Mouse (Mus musculus) embryonic fibroblast, embryonic 13.5 days (primary cell): ENCODE results near the gene Col4a4. TPM values are rescaled to one million over a fixed set of nuclear protein-coding genes. Genes with fewer than 3 reads are reported as not detected.

ENCODE experiments used
- H3K27ac ChIP-seq: 2 replicates; pipeline ENCODE4 v1.5.1; 2012; ENCODE audit warnings: low read length, control low read depth, inconsistent platforms; ENCODE audit not compliant: insufficient read depth
- H3K4me1 ChIP-seq: 2 replicates; pipeline ENCODE4 v1.6.1; 2011; ENCODE audit warnings: low read length; ENCODE audit not compliant: control insufficient read depth, insufficient read depth
- H3K4me3 ChIP-seq: 2 replicates; pipeline ENCODE4 v1.5.1; 2011; ENCODE audit warnings: mild to moderate bottlenecking, control low read depth, low read length; ENCODE audit not compliant: insufficient read depth
- CTCF ChIP-seq: IDR thresholded peaks from 2 replicates; pipeline ENCODE4 v1.5.1; 2011; ENCODE audit warnings: mild to moderate bottlenecking, control low read depth, low read length, moderate library complexity, borderline replicate concordance; ENCODE audit not compliant: insufficient read depth
- POLR2A ChIP-seq: IDR thresholded peaks from 2 replicates; pipeline ENCODE4 v1.6.1; 2011; ENCODE audit warnings: low read depth, mild to moderate bottlenecking, control low read depth, low read length, moderate library complexity
- polyA plus RNA-seq: library from polyadenylated mRNA; stranded (reverse); fragments of >200 nt; gene quantifications from 2 replicates; pipeline ENCODE4 v1.2.4, GENCODE M21; 2011; ENCODE audit warnings: low read depth; ENCODE audit not compliant: missing spikeins, insufficient read length

Col4a4 gene
- polyA plus RNA-seq, 1 experiment: 0.09 TPM

DNA sequence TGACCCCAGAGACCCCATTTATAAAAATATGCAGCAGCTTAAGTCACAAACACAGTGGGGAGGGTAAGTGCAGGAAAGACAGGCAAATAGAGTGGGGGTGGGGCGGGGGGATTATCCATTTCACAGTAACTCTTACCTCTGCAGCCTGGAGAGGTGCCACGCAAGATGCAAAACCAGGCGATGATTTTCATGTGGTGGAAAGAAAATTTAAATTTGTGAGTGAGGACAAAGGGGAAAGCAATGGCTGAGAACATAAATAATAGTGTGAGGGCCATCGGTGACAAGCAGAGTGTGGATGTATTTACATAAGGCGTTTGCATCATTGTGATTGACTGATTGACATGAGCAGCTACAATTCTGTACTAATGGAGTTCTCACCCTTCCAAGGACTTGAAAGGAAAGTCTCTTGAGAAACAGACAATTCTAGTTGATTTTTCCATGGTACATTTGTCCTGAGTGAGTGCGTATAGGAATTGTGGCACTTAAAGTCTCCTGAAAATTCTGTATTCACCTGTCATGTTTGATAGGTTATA is 121.3 kb downstream of the Col4a4 start:
- H3K4me3 ChIP-seq: no peak overlapping the region
- no peaks in the 10 kb centered on the region for H3K4me1 ChIP-seq
- TF ChIP-seq POLR2A (no peak), CTCF (no peak)
- no peak overlapping the region for H3K27ac ChIP-seq

DNA sequence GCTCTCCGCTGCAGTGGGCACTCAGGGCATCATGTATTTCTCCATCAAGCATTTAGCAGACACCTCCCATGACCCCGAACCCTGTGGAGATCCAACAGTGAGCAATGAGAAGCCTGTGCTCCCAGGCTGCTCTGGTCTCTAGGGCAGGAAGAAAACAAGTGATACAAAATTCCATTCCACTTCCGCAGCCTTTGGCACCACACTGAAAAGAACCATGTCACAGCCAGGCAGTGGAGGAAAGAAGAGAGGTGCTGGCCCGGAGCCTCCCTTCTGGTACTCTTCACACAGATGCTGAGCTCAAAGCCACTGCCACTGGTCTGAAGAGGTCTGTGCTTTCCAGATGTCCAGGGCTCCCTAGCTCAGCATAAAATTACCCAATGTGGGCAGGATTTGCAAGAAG is 125.6 kb downstream of the Col4a4 start:
- Histone ChIP-seq H3K27ac (no peak overlapping the region), H3K4me3 (no peak overlapping the region), H3K4me1 (no peaks in the 10 kb centered on the region)
- TF ChIP-seq CTCF (no peak), POLR2A (no peak)

DNA sequence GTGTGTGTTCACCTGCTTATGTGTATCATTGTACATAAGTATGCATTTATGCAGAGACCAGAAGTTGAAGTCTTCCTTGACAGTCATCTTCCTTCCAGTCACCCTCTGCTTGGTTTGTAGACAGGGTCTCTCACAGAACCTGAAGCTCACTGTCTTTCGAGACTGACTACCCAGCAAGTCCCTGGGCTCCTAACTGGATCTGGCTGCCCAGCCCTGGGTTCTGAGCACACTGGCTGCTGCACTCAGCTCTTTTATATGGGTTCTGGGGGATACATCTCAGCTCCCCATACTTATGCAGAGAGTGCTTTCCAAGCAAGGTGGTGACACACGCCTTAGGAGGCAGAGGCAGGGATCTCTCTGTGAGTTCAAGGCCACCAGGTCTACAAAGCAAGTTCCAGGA is 126.7 kb downstream of the Col4a4 start:
- TF ChIP-seq CTCF (no peak), POLR2A (no peak)
- no peak overlapping the region for H3K27ac ChIP-seq
- H3K4me3 ChIP-seq: no peak overlapping the region
- H3K4me1 ChIP-seq: no peaks in the 10 kb centered on the region

DNA sequence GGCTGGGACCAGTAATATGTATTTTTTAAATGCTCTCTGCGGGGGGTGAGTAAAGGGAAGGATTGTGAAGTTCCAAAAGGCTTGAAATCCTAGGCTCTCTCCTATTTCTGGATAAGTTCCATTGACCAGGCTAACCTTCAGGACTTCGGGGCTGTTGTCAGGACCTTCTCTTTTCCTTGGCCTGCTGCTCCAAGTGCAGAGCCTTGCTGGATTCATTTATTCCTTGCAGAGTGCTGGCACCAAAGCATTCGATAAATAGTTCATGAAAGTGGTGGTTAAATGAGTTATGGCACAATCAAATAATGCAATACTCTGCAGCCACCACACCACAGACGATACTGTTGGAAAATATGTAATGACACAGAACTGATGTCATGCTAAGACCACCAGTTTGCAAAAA is 127.3 kb downstream of the Col4a4 start:
- TF ChIP-seq CTCF: no peak
- no peak for TF ChIP-seq POLR2A
- H3K4me3 ChIP-seq: no peak overlapping the region

DNA sequence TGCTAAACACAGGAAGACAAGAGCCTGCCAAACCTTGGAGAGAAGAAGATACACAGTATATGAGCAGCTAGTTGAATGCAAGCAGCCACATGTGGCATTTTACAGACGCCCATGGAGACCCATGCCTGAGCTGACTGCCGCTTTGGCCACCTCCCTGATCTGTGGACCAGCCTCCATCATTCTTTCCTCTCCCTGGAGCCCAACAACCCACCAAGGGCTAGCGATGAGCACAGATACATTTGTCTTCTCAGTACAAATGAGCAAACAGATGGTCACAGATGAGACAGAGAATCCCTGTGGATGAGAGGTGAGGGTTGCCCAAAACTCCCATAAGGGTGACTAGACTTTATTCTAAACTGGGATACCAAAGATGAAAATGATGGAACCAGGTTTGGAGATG is 132.6 kb downstream of the Col4a4 start:
- H3K4me3 ChIP-seq: no peak overlapping the region
- no peak overlapping the region for H3K27ac ChIP-seq
- no peaks in the 10 kb centered on the region for H3K4me1 ChIP-seq
- TF ChIP-seq POLR2A (no peak), CTCF (no peak)

More for the DNA sequence above, 127.3 kb downstream of the Col4a4 start:
- Histone ChIP-seq H3K4me1 (no peaks in the 10 kb centered on the region), H3K27ac (no peak overlapping the region)

DNA sequence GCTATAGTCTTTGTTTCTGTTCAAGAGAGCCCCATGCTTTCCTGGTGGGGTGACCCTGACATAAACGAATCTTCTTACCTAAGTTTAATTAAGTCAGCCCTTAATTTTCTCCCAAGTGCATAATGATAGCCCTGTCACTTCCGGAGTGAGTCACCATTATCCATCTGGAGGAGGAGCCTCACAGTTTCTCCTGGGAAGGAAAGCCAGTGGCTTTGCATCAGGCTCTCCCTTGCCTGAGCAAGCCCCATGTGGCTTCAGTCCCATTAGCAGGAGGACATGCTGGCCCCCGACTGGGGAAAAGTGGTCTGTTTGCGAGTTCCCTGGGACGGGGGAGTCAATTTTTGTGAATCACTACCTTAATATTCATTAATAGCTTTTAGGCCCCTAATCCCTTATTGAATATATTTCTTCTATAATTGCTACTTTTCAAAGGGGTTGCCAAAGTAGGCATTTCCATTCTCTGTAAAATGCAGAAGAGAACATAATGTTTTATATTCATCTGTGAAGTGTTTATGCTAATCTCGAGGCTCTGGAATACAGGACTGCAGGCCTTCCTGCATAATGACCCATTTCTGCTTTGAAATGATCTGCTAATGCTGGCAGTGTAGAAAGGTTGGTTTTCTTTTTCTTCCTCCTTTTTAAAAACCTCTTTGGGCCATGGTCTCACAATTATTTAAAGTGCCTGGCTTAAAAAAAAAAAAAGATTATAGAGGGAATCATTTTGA is 134.6 kb downstream of the Col4a4 start:
- no peak overlapping the region for H3K4me3 ChIP-seq
- TF ChIP-seq CTCF (no peak), POLR2A (no peak)
- H3K27ac ChIP-seq: no peak overlapping the region
- no peaks in the 10 kb centered on the region; the same call in 1 of the 2 replicates for H3K4me1 ChIP-seq

DNA sequence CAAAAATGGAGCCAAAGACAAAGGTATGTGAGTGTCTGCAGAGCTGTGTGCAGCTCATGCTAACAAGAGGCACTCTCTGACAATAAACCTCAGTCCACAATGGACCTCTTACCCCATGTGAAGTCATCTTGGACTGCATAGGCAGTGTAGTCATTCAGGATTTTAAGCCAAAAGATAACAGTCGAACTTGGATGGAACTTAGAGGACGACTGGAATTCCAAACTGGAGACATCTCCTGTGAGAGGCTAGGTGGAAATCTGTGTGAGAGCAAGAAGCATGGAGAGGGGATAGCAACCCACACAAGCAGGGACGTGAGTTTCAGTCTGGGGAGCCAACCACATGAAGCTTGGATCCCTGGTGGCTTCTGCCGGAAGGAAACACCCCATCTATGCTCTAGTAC is 136.8 kb downstream of the Col4a4 start:
- H3K4me3 ChIP-seq: no peak overlapping the region
- no peak for TF ChIP-seq POLR2A
- no peak for TF ChIP-seq CTCF
- no peaks in the 10 kb centered on the region; the same call in 1 of the 2 replicates for H3K4me1 ChIP-seq
- H3K27ac ChIP-seq: no peak overlapping the region

DNA sequence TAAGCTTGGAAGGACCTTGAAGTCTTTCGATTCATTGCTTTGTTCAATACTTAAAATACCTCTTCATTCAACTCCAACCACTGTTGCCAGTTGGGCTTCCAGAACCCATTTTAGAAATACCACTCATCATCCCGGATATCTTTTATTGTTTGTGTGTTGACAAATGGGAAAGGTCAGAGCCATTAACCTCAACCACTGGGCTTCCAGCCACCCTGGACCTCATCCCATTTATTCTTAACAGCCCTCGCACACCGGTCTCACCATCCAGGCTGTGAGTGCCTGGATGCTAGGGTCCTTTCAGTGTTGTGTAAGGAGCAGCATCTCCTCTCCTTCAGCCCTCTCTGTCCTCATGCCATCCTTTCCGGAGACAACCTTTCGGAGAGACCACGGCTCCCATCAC is 140.6 kb downstream of the Col4a4 start:
- H3K4me1 ChIP-seq: no peaks in the 10 kb centered on the region; the same call in 1 of the 2 replicates
- no peak for TF ChIP-seq POLR2A
- TF ChIP-seq CTCF: no peak
- H3K27ac ChIP-seq: no peak overlapping the region
- no peak overlapping the region for H3K4me3 ChIP-seq

DNA sequence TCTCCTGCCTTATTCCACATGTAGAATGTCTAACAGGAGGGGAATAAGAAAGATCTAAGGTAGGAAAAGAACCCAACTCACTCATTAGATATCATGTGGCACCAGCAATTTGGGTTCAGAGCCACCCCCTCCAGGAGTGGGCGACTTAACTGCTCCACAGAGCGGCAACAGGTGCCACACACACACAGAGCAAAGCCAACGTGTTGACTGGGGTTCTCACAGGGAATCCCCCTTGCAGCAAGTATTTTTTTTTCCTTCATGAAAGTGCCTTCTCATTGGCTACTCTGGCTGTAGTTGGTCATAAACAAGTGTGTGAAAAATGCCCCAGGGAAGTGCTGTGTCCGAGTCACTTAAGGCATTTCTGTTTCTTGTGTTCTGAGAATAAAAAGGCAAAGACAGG is 143.1 kb downstream of the Col4a4 start:
- TF ChIP-seq CTCF (no peak), POLR2A (no peak)
- Histone ChIP-seq H3K27ac (no peak overlapping the region), H3K4me1 (no peaks in the 10 kb centered on the region)

DNA sequence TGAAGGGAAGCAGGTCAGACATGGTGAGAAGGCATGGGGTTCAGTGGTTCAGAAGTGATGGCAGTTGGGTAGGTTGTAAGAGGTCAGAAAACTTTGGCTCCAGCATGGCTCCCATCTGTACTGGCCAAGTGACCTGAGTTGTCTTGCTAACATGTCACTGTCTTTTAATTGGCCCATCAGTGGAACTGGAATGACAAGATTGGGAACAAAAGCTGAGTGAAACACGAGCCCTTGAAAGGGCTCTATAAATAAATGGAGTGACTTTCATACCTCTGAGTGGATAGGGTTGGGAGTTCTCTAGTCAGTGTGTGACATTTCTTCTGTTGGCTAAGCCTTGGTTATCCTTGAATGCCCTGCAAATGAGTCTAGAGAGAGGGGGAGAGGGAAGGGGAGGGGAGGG is 146.5 kb downstream of the Col4a4 start:
- no peak overlapping the region for H3K27ac ChIP-seq
- no peaks in the 10 kb centered on the region for H3K4me1 ChIP-seq
- H3K4me3 ChIP-seq: no peak overlapping the region
- TF ChIP-seq CTCF (no peak), POLR2A (no peak)

More for the DNA sequence above, 143.1 kb downstream of the Col4a4 start:
- H3K4me3 ChIP-seq: no peak overlapping the region
